Mouse (Mus musculus) frontal cortex, adult 2 months (tissue): Measurements from ENCODE around the gene Sumf1. TPM values are rescaled to one million over a fixed set of nuclear protein-coding genes. Genes with fewer than 3 reads are reported as not detected.
A peak's percentile ranks its signal among the peaks of the same experiment; 100 is the strongest.

Experiments used
- DNase-seq, 2 experiments: peaks; one replicate each; pipeline ENCODE4 v3.0.0; 2022; ENCODE audit warnings: low spot score in 1 of 2; ENCODE audit errors: extremely low spot score in 1 of 2
- polyA plus RNA-seq: library from polyadenylated mRNA; depleted of rRNA; stranded (reverse); fragments of >200 nt; gene quantifications from 2 replicates; pipeline ENCODE4 v1.2.3, GENCODE M21; 2012

The Sumf1 gene
- polyA plus RNA-seq, 1 experiment: 18.7 TPM

DNA sequence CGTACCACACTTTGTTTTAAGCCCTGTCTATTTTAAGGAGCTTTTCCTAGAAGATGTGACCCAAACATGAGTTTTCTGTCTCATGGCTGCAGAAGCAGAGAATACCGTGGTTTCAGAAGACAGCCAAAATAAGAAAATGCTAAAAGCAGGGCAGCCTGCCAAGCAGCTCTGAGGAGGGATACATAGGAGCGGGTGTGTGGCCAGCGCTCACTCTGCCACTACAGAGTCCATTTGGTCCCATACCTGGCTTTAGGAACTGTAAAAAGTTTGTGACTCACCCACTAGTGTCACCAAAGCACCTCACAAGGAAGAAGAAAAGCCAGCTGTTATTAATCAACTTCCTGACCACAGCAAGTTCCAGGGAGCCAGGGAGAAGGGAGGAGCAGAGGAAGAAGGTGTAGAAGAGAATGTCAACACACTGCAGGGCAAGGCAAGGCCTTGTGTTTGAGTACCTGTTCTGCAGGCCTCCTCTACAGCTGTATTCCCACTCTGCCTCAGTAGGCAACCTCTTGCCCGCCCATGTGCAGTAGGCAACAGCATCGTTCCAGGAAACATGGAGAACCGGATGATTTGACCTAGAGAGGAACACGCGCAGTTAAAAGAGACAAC, 32.6 kb downstream of the Sumf1 start:
- peak; percentile 59 to 69 for DNase-seq

DNA sequence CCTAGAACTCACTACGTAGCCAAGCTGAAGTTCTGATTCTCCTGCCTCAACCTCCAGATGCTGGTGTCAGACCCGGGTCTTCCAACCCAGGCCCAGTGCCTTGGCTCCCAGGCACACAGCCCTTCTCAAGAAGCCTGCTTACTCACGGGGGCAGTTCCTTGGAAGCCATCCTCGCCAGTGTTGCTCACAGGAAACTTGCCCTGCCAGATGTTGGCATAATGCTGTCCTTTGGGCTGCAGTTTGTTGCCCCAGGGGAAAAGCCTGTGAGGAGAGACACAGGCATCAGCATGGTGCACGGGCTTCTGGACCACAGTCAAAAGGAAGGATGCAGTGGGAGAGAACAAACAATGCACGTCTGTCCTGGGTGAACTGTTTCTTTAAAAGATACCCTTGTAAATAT, 33.3 kb downstream of the Sumf1 start:
- DNase-seq: no peak

DNA sequence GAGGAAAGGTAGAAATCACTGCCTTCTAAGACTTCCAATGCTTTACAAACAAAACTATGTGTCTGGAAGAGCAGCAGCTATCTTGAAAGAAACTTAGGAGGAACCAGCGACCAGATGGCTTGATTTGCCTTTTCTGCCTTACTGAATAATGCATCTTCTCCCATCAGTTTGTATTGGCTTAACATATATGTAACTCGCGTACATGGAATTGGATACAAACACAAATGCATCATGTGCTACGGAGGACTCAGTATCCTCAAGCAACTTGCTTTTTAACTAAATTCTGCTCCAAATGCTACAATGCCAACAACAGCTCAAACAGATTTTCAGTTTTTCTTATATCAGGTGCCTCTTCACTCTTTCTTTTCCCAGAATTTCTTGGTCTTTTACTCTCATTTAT, 36.1 kb downstream of the Sumf1 start:
- DNase-seq: no peak

DNA sequence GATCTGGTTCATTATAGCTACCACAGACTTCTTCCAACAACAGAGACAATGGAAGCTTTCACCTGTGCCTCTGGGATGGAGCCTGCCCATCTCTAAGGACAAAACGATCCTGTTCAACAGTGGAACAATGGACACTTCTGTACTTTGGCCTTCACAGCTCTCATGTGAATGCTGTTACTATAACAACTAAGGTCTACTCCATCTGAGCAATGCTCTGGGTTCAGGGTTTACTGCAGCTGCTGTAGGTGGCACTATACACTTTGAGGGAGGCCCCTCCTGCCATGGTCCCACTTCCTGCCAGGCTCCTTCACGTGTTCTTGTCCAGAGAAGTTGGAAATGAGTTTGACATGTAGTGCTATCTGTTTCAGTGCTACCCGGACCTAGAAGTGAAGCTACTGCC, 36.9 kb downstream of the Sumf1 start:
- no peak for DNase-seq

GRCm38 (mm10) chr6:108146637-108147036, 38.7 kb downstream of the Sumf1 start:
- DNase-seq: no peak

GRCm38 (mm10) chr6:108145941-108146588, 39.3 kb downstream of the Sumf1 start:
- DNase-seq: peak in 1 of 2 experiments; percentile 25

- no peak for DNase-seq
Observed at GRCm38 (mm10) chr6:108145241-108145640, 40.1 kb downstream of the Sumf1 start.

GRCm38 (mm10) chr6:108142796-108143195, 42.6 kb downstream of the Sumf1 start:
- peak; percentile 48 to 64 for DNase-seq

GRCm38 (mm10) chr6:108140722-108141490, 44.5 kb downstream of the Sumf1 start:
- no peak for DNase-seq

- no peak for DNase-seq
Observed at GRCm38 (mm10) chr6:108137031-108137430, 48.4 kb downstream of the Sumf1 start.

- DNase-seq: no peak
Observed at GRCm38 (mm10) chr6:108136286-108136685, 49.1 kb downstream of the Sumf1 start.

DNA sequence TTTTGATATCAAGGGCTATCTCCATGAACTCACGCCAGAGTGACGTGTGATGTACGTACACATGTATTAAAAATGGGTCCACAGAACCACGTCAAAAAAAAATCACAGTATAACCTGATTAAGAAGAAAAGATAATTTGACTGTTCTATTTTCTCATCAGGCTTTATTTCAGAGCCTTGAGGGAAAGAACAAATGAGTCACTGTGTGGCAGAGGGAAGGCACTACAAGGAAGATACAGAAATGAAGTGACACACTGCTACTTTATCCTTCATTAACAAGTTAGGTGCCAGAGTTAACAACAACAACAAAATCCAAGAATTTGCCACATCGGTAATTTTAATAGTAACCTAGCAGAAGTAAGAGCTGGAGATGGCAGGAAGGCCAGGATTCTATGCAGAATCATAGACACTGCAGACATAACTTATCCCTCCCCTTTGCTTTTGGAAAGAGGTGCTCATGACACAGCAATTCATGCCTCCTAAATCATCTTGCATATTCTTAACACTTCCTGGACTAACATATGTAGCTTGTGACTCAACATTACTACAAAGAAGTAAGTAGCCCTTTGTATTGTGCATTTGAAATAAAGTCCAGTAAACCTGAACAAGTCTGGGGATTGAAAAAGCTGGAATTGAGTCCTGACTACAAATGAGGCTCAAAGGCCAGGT, 53.0 kb downstream of the Sumf1 start:
- DNase-seq: peak in 1 of 2 experiments; percentile 43

GRCm38 (mm10) chr6:108130718-108131117, 54.7 kb downstream of the Sumf1 start:
- DNase-seq: peak; percentile 52 to 66

- no peak for DNase-seq
Observed at GRCm38 (mm10) chr6:108126631-108127030, 58.8 kb downstream of the Sumf1 start.

DNA sequence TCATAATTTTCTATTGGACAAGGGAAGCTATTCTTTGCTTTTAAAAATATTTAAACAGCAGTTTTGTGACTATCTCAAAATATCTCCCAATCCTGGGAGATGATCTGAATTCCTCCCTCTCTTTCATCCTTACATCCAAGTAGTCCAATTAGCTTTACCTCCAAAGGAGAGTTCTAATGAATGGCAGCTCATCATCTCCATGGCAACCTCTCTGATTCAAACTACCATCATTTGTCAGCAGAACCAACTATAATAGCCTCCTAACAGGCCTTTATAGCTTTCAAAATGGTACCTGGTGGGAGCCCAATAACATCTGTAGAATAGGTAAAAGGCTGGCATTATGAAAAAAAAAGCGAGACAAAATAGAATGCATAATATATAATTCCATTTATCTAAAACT, 59.9 kb downstream of the Sumf1 start:
- no peak for DNase-seq

GRCm38 (mm10) chr6:108117881-108118280, 67.5 kb downstream of the Sumf1 start:
- DNase-seq: no peak

- DNase-seq: no peak
Observed at GRCm38 (mm10) chr6:108114971-108115370, 70.4 kb downstream of the Sumf1 start.

DNA sequence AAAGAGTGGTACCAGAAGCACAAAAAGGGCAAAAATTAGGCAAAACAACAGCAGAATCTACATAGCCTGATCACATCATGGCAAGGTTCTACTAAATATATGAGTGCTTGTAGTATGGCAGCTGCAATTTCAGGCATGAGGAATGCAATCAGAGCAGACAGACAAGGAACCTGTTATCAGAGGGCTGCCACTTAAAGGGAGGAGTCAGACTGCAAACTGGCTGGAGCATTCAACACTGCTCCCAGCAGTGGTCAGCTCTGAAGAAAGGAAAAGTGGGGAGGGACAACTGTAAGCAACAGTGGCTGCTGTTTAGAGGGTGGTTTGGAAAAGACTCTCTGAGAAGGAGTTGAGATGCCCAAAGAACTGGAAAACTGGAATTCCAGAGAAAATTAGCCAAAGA, 73.7 kb downstream of the Sumf1 start:
- DNase-seq: no peak

GRCm38 (mm10) chr6:108110336-108110735, 75.0 kb downstream of the Sumf1 start:
- no peak for DNase-seq

- DNase-seq: no peak
Observed at GRCm38 (mm10) chr6:108107376-108107775, 78.0 kb downstream of the Sumf1 start.
